Mouse (Mus musculus): ENCODE data around the gene Lcn3. TPM values are rescaled to one million over a fixed set of nuclear protein-coding genes. Genes with fewer than 3 reads are reported as not detected.
"Not testable (repeated sequence)": the region's sequence is repeated elsewhere in the genome, so short reads cannot be mapped to it uniquely, and the experiment has no call there.

Gene Lcn3
- polyA plus RNA-seq, 1 experiment from 2014 or later, result not detected

- no peak overlapping the region for H3K4me3 ChIP-seq
- H3K4me1 ChIP-seq, result no peaks in the 10 kb centered on the region
- H3K4me2 ChIP-seq, result no peak overlapping the region
- no peak overlapping the region for H3K9ac ChIP-seq
- H3K36me3 ChIP-seq, result no peaks in the 10 kb centered on the region
- H3K9me3 ChIP-seq, result no peaks in the 10 kb centered on the region
- no peak overlapping the region for H3K27ac ChIP-seq (replicated peaks)
- WGBS, result 59% methylated on average over 9 of the region's 9 CpGs
- ATAC-seq (ENCODE audit: extremely low read depth, insufficient number of reproducible peaks, low FRiP score, low TSS enrichment), result no peak
- H3K27me3 ChIP-seq (replicated peaks), result peaks cover 10% of the 10 kb centered on the region; the same call in 1 of the 2 replicates
Observed at GRCm38 (mm10) chr2:25779076-25779475, 13.7 kb downstream of the Lcn3 start.

- Histone ChIP-seq H3K9me3 (no peaks in the 10 kb centered on the region), H3K36me3 (no peaks in the 10 kb centered on the region), H3K27ac (replicated peaks) (no peak overlapping the region), H3K4me3 (no peak overlapping the region), H3K4me2 (no peak overlapping the region), H3K4me1 (no peaks in the 10 kb centered on the region), H3K9ac (no peak overlapping the region), H3K27me3 (replicated peaks) (peaks cover 10% of the 10 kb centered on the region; the same call in 1 of the 2 replicates)
- WGBS, result 60% methylated on average over 4 of the region's 4 CpGs
- no peak for ATAC-seq (ENCODE audit: extremely low read depth, insufficient number of reproducible peaks, low FRiP score, low TSS enrichment)
Observed at GRCm38 (mm10) chr2:25780921-25781320, 15.6 kb downstream of the Lcn3 start.

- H3K9me3 ChIP-seq, result no peaks in the 10 kb centered on the region
- WGBS, result 77% methylated on average over 3 of the region's 3 CpGs
- H3K9ac ChIP-seq, result no peak within 1 kb of the TSS
- H3K4me3 ChIP-seq, result no peak within 1 kb of the TSS
- H3K4me1 ChIP-seq, result no peaks in the 10 kb centered on the region
- peaks cover 10% of the 10 kb centered on the region; the same call in 1 of the 2 replicates for H3K27me3 ChIP-seq (replicated peaks)
- H3K4me2 ChIP-seq, result no peak within 1 kb of the TSS
- ATAC-seq (ENCODE audit: extremely low read depth, insufficient number of reproducible peaks, low FRiP score, low TSS enrichment), result no peak
- no peak within 1 kb of the TSS for H3K27ac ChIP-seq (replicated peaks)
- no peaks in the 10 kb centered on the region for H3K36me3 ChIP-seq
Observed at GRCm38 (mm10) chr2:25781957-25782356, 16.6 kb downstream of the Lcn3 start, which contains the start of gene Gm13539. Gene Gm13539 (plus strand): TSS chr2:25782257.

- H3K9me3 ChIP-seq, result no peaks in the 10 kb centered on the region
- H3K4me3 ChIP-seq, result no peak overlapping the region
- 65% methylated on average over 5 of the region's 5 CpGs for WGBS
- no peak overlapping the region for H3K9ac ChIP-seq
- no peaks in the 10 kb centered on the region for H3K4me1 ChIP-seq
- peaks cover 10% of the 10 kb centered on the region; the same call in 1 of the 2 replicates for H3K27me3 ChIP-seq (replicated peaks)
- no peak for ATAC-seq (ENCODE audit: extremely low read depth, insufficient number of reproducible peaks, low FRiP score, low TSS enrichment)
- no peaks in the 10 kb centered on the region for H3K36me3 ChIP-seq
- H3K27ac ChIP-seq (replicated peaks), result no peak overlapping the region
- H3K4me2 ChIP-seq, result no peak overlapping the region
Observed at GRCm38 (mm10) chr2:25785573-25786322, 20.4 kb downstream of the Lcn3 start.

GRCm38 (mm10) chr2:25789092-25789491 lies 23.7 kb downstream of the Lcn3 start:
- no peaks in the 10 kb centered on the region for H3K4me1 ChIP-seq
- H3K4me2 ChIP-seq, result no peak overlapping the region
- no peak overlapping the region for H3K27ac ChIP-seq (replicated peaks)
- H3K9ac ChIP-seq, result no peak overlapping the region
- H3K36me3 ChIP-seq, result no peaks in the 10 kb centered on the region
- H3K27me3 ChIP-seq (replicated peaks), result no peaks in the 10 kb centered on the region
- WGBS, result 49% methylated on average over 3 of the region's 3 CpGs
- no peaks in the 10 kb centered on the region for H3K9me3 ChIP-seq
- no peak for ATAC-seq (ENCODE audit: extremely low read depth, insufficient number of reproducible peaks, low FRiP score, low TSS enrichment)
- H3K4me3 ChIP-seq, result no peak overlapping the region

- Histone ChIP-seq H3K9me3 (no peaks in the 10 kb centered on the region), H3K27ac (replicated peaks) (no peak overlapping the region), H3K4me2 (no peak overlapping the region), H3K36me3 (no peaks in the 10 kb centered on the region), H3K4me1 (0 out of 2 replicates have a peak, but pooled peaks cover 3% of the 10 kb centered on the region), H3K4me3 (no peak overlapping the region), H3K27me3 (replicated peaks) (no peaks in the 10 kb centered on the region), H3K9ac (no peak overlapping the region)
- 11% methylated on average over 2 of the region's 2 CpGs for WGBS
- ATAC-seq (ENCODE audit: extremely low read depth, insufficient number of reproducible peaks, low FRiP score, low TSS enrichment), result no peak
Observed at GRCm38 (mm10) chr2:25797635-25798034, 32.3 kb downstream of the Lcn3 start.

GRCm38 (mm10) chr2:25798065-25798464 lies 32.7 kb downstream of the Lcn3 start:
- H3K9me3 ChIP-seq, result no peaks in the 10 kb centered on the region
- H3K27ac ChIP-seq (replicated peaks), result no peak overlapping the region
- ATAC-seq (ENCODE audit: extremely low read depth, insufficient number of reproducible peaks, low FRiP score, low TSS enrichment), result no peak
- H3K36me3 ChIP-seq, result no peaks in the 10 kb centered on the region
- H3K4me3 ChIP-seq, result no peak overlapping the region
- no peak overlapping the region for H3K9ac ChIP-seq
- no peaks in the 10 kb centered on the region for H3K27me3 ChIP-seq (replicated peaks)
- 49% methylated on average over 5 of the region's 5 CpGs for WGBS
- H3K4me1 ChIP-seq, result 0 out of 2 replicates have a peak, but pooled peaks cover 3% of the 10 kb centered on the region
- no peak overlapping the region for H3K4me2 ChIP-seq

- WGBS, result 64% methylated on average over 2 of the region's 2 CpGs
- H3K4me2 ChIP-seq, result no peak overlapping the region
Observed at GRCm38 (mm10) chr2:25811711-25812110, 46.3 kb downstream of the Lcn3 start.

GRCm38 (mm10) chr2:25813364-25813763 lies 48.0 kb downstream of the Lcn3 start:
- ATAC-seq (ENCODE audit: extremely low read depth, insufficient number of reproducible peaks, low FRiP score, low TSS enrichment), result no peak
- peaks cover 3% of the 10 kb centered on the region; the same call in 1 of the 2 replicates for H3K9me3 ChIP-seq
- H3K27me3 ChIP-seq (replicated peaks), result no peaks in the 10 kb centered on the region
- H3K4me3 ChIP-seq, result no peak overlapping the region
- WGBS, result 70% methylated on average over 5 of the region's 5 CpGs
- no peak overlapping the region for H3K4me2 ChIP-seq
- H3K4me1 ChIP-seq, result no peaks in the 10 kb centered on the region
- no peak overlapping the region for H3K9ac ChIP-seq
- no peaks in the 10 kb centered on the region for H3K36me3 ChIP-seq
- no peak overlapping the region for H3K27ac ChIP-seq (replicated peaks)

More at GRCm38 (mm10) chr2:25811711-25812110, 46.3 kb downstream of the Lcn3 start:
- no peak for ATAC-seq (ENCODE audit: extremely low read depth, insufficient number of reproducible peaks, low FRiP score, low TSS enrichment)
- H3K36me3 ChIP-seq, result no peaks in the 10 kb centered on the region
- no peak overlapping the region for H3K4me3 ChIP-seq
- no peaks in the 10 kb centered on the region for H3K4me1 ChIP-seq
- H3K9me3 ChIP-seq, result peaks cover 3% of the 10 kb centered on the region; the same call in 1 of the 2 replicates
- H3K27ac ChIP-seq (replicated peaks), result no peak overlapping the region
- H3K9ac ChIP-seq, result no peak overlapping the region
- no peaks in the 10 kb centered on the region for H3K27me3 ChIP-seq (replicated peaks)

GRCm38 (mm10) chr2:25815748-25816147 lies 50.4 kb downstream of the Lcn3 start, which contains the start of gene Glt6d1:
Gene Glt6d1 (minus strand): TSS chr2:25815848.
- H3K36me3 ChIP-seq; H3K9ac ChIP-seq; ATAC-seq (ENCODE audit: extremely low read depth, insufficient number of reproducible peaks, low FRiP score, low TSS enrichment); H3K27me3 ChIP-seq (replicated peaks); H3K4me3 ChIP-seq; H3K27ac ChIP-seq (replicated peaks); H3K9me3 ChIP-seq; H3K4me1 ChIP-seq; H3K4me2 ChIP-seq: not testable (repeated sequence)
- WGBS, result 69% methylated on average over 1 of the region's 1 CpGs

All from heart, embryonic 13.5 days (tissue).